In genomic region chr7:3419941-3420340, GRCm38 (mm10) we compare ENCODE assay signal across 27 mouse cellular contexts. TPM values are rescaled to one million over a fixed set of nuclear protein-coding genes. Genes with fewer than 3 reads are reported as not detected.
DNase-seq lines count a peak whose midpoint lies in the region; ATAC-seq and TF ChIP-seq lines count a peak whose summit lies in the region.
"Had no signal": no experiment of that assay in that cellular context is flagged by ENCODE, and none has a peak within 500 bp of the region (broad histone marks: within the 10 kb centered on the region; RNA-seq: fewer than 3 reads in every experiment).

No protein-coding gene starts in this region.

- TF ChIP-seq EP300 in lung, postnatal 0 days (IDR thresholded peaks at IDR 0.05), result no peak

- peaks cover 33% of the 10 kb centered on the region for H3K27me3 ChIP-seq in E14TG2a.4 (ENCODE audit: insufficient read depth, low read length)
- peaks cover 37% of the 10 kb centered on the region; the same call in 1 of the 2 replicates for H3K27me3 ChIP-seq in lung, postnatal 0 days (replicated peaks; ENCODE audit: insufficient read depth, low read length)

- H3K9me3 ChIP-seq in E14TG2a.4 (ENCODE audit: low read length), result no peaks in the 10 kb centered on the region
- no peaks in the 10 kb centered on the region for H3K9me3 ChIP-seq in lung, postnatal 0 days (ENCODE audit: low read length)
- H3K9me3 ChIP-seq: embryonic facial prominence, embryonic 15.5 days; forebrain, embryonic 10.5 days; heart, embryonic 13.5 days; hindbrain, embryonic 15.5 days had no signal

- H3K9ac ChIP-seq in lung, postnatal 0 days (replicated peaks; ENCODE audit: low read depth), result no peak overlapping the region
- H3K9ac ChIP-seq: embryonic facial prominence, embryonic 15.5 days; heart, embryonic 13.5 days; hindbrain, embryonic 15.5 days had no signal

- no peak overlapping the region for H3K4me3 ChIP-seq in gastrocnemius, adult 2 months
- 0 out of 2 replicates have a peak overlapping the region, but pooled peaks have one; percentile 17 for H3K4me3 ChIP-seq in E14TG2a.4 (replicated peaks; ENCODE audit: low read length)
- no peak overlapping the region for H3K4me3 ChIP-seq in lung, postnatal 0 days (ENCODE audit: low read depth, low read length)
- H3K4me3 ChIP-seq: embryonic facial prominence, embryonic 15.5 days; erythroblast, embryonic 14.5 days; forebrain, embryonic 10.5 days; heart, embryonic 13.5 days; hindbrain, embryonic 15.5 days had no signal

- intact Hi-C loops in gastrocnemius, adult 2 months (cut with DNase I), result loop anchor here (10.0 kb wide), 1 partner anchor 85 kb away; the partner anchor contains the start of gene Cacng7

- 36% methylated on average over 6 of the region's 6 CpGs for WGBS in lung, postnatal 0 days

- TF ChIP-seq CTCF in gastrocnemius, adult 2 months (IDR thresholded peaks at IDR 0.05), result no peak
- no peak for TF ChIP-seq CTCF in E14TG2a.4 (conservative IDR thresholded peaks at IDR 0.05; ENCODE audit: low read length)
- no peak for TF ChIP-seq CTCF in lung, postnatal 0 days (IDR thresholded peaks at IDR 0.05)

- no peak overlapping the region for H3K4me2 ChIP-seq in lung, postnatal 0 days (replicated peaks; ENCODE audit: low read depth, low read length)
- H3K4me2 ChIP-seq: embryonic facial prominence, embryonic 15.5 days; heart, embryonic 13.5 days; hindbrain, embryonic 15.5 days had no signal

- peak overlapping the region; percentile 95; the same call in 1 of the 2 replicates for H3K27ac ChIP-seq in gastrocnemius, adult 2 months
- no peak overlapping the region for H3K27ac ChIP-seq in lung, postnatal 0 days (ENCODE audit: low read length)
- H3K27ac ChIP-seq: embryonic facial prominence, embryonic 15.5 days; forebrain, embryonic 10.5 days; heart, embryonic 13.5 days; hindbrain, embryonic 15.5 days had no signal

- no peak for DNase-seq in gastrocnemius, adult 2 months
- no peak for DNase-seq in gastrocnemius, adult 8-10 months (ENCODE audit: low spot score in 2 of 2)
- DNase-seq in thymus, postnatal 10 days (ENCODE audit: low spot score in 2 of 2), result peak; percentile 29 to 40
- DNase-seq in thymus, postnatal 4 days, result peak; percentile 57
- no peak for DNase-seq in ovary, postnatal 14 days (ENCODE audit: low spot score)
- DNase-seq in lung, postnatal 0 days (ENCODE audit: low spot score), result no peak
- DNase-seq: adrenal gland, adult 8-10 months; adrenal gland, postnatal 36 days; B cell, adult 2 months; cerebellum, adult 2 months; cerebellum, postnatal 10 days; embryo, embryonic 11 days; gastrocnemius, postnatal 10 days; heart, postnatal 36 days had no signal

- ATAC-seq in lung, postnatal 0 days, result no peak
- ATAC-seq: CD4-positive, CD25-positive, alpha-beta regulatory T cell, adult 4 months; forebrain, embryonic 14.5 days; Patski had no signal

- H3K36me3 ChIP-seq in E14TG2a.4 (ENCODE audit: insufficient read depth, low read length), result no peaks in the 10 kb centered on the region; the same call in 1 of the 2 replicates
- H3K36me3 ChIP-seq in lung, postnatal 0 days (ENCODE audit: insufficient read depth, low read length), result no peaks in the 10 kb centered on the region
- H3K36me3 ChIP-seq: embryonic facial prominence, embryonic 15.5 days; forebrain, embryonic 10.5 days; heart, embryonic 13.5 days; hindbrain, embryonic 15.5 days had no signal

- H3K4me1 ChIP-seq in E14TG2a.4 (replicated peaks; ENCODE audit: low read depth, low read length), result peaks cover 84% of the 10 kb centered on the region
- H3K4me1 ChIP-seq in lung, postnatal 0 days (ENCODE audit: insufficient read depth, low read depth, low read length), result no peaks in the 10 kb centered on the region

RNA-seq across cellular contexts. Expression of gene Cacng6, which starts 4.1 kb away (rescaled TPM):
- 100 to 1,000 TPM; 102 to 120 TPM for total RNA-seq in gastrocnemius, adult 2 months (2021)
- 100 to 1,000 TPM; 113 to 158 (median 136) TPM for total RNA-seq in gastrocnemius, adult 8-10 months (2022)
- polyA plus RNA-seq in lung, postnatal 0 days (2015; fragmentation: Nextera tagmentation; extraction: Ambion mirVana), result not detected in 2 replicates
- total RNA-seq: adrenal gland, postnatal 36 days; common myeloid progenitor, adult 5-6 weeks had no signal
- polyA plus RNA-seq: CD4-positive, CD25-positive, alpha-beta regulatory T cell, adult 4 months; erythroblast, embryonic 14.5 days; hindbrain, embryonic 15.5 days; Patski had no signal

RNA-seq across cellular contexts. Expression of gene Cacng8, which starts 29.5 kb away (rescaled TPM):
- not detected for total RNA-seq in gastrocnemius, adult 2 months (2021)
- total RNA-seq in gastrocnemius, adult 8-10 months (2022), result not detected
- polyA plus RNA-seq in lung, postnatal 0 days (2015; fragmentation: Nextera tagmentation; extraction: Ambion mirVana), result 0.13 TPM in 1 of 2 replicates, not detected in the other
- total RNA-seq: common myeloid progenitor, adult 5-6 weeks; gastrocnemius, postnatal 4 days; heart, adult 8-10 months; heart, postnatal 36 days had no signal
- polyA plus RNA-seq: CD4-positive, CD25-positive, alpha-beta regulatory T cell, adult 4 months; erythroblast, embryonic 14.5 days; heart, postnatal 0 days had no signal

Comparison
In these comparisons a context has a peak if more than half of its experiments do, and no peak if none do; other contexts are left out.
1. DNase-seq: peak in thymus, postnatal 10 days (2 of 2) and thymus, postnatal 4 days (single experiment); none in gastrocnemius, adult 2 months (single experiment), gastrocnemius, adult 8-10 months (0 of 2), ovary, postnatal 14 days (single experiment) and lung, postnatal 0 days (single experiment).